Mouse (Mus musculus): ENCODE results near the gene Elovl6. TPM values are rescaled to one million over a fixed set of nuclear protein-coding genes. Genes with fewer than 3 reads are reported as not detected.
A peak's percentile ranks its signal among the peaks of the same experiment; 100 is the strongest.

The Elovl6 gene
- total and polyA plus RNA-seq, 2 experiments from 2014 or later: 44.3 to 46.6 TPM

DNA sequence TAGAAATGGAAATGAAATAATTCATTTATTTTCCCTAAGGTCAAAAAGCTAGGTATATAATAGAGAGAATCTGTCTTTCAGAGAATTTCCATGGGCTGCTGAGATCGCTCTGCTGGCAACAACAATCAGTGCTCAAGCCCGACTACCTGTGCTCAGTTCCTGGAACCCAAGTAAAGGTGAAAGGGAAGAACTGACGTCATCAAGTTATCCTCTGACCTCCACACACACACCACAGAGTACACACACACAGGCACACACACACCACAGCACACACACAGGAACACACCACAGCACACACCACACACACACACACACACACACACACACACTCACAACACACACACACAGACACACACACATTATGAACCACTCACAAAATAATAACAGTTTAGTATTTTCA is 5.1 kb upstream of the Elovl6 start:
- Histone ChIP-seq H3K36me3 (ENCODE audit: insufficient read depth, low read length) (no peaks in the 10 kb centered on the region), H3K4me2 (ENCODE audit: low read depth, low read length, poor library complexity, severe bottlenecking) (no peak overlapping the region), H3K4me1 (ENCODE audit: insufficient read depth, low read length) (no peaks in the 10 kb centered on the region), H3K9ac (replicated peaks; ENCODE audit: low read length, poor library complexity, severe bottlenecking) (no peak overlapping the region), H3K27me3 (ENCODE audit: insufficient read depth, low read length) (no peaks in the 10 kb centered on the region), H3K27ac (ENCODE audit: low read depth, low read length) (no peak overlapping the region), H3K4me3 (ENCODE audit: low read depth, low read length) (no peak overlapping the region), H3K9me3 (ENCODE audit: low read length) (no peaks in the 10 kb centered on the region)
- DNase-seq (ENCODE audit: low spot score): no peak
- 91% methylated on average over 3 of the region's 3 CpGs for WGBS
- no peak for TF ChIP-seq CTCF (IDR thresholded peaks at IDR 0.05)
- no peak for ATAC-seq (ENCODE audit: low FRiP score)

DNA sequence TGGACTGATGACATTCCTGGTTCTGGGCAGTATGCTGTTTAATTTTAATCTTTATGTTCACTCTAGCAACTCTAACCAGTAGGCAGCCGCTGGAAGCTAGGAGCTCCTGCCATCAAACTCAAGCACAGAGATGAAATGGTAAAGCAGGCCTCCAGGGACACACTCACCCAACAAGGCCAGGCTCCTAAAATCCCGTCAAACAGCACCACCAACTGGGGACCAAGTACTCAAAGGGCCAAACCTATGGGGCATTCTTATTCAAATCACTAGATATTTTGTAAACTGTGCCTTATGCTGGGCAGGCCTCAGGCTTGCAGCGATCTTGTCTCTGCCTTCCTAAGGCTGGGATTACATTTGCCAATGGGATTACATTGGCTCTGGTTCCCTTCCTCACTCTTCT is 2.8 kb upstream of the Elovl6 start:
- DNase-seq (ENCODE audit: low spot score) (no peak), ATAC-seq (ENCODE audit: low FRiP score) (no peak)
- Histone ChIP-seq H3K27ac (ENCODE audit: low read depth, low read length) (no peak overlapping the region), H3K9me3 (ENCODE audit: low read length) (no peaks in the 10 kb centered on the region), H3K27me3 (ENCODE audit: insufficient read depth, low read length) (no peaks in the 10 kb centered on the region), H3K4me3 (ENCODE audit: low read depth, low read length) (no peak overlapping the region), H3K4me2 (ENCODE audit: low read depth, low read length, poor library complexity, severe bottlenecking) (no peak overlapping the region), H3K36me3 (ENCODE audit: insufficient read depth, low read length) (no peaks in the 10 kb centered on the region), H3K9ac (replicated peaks; ENCODE audit: low read length, poor library complexity, severe bottlenecking) (no peak overlapping the region), H3K4me1 (ENCODE audit: insufficient read depth, low read length) (no peaks in the 10 kb centered on the region)
- TF ChIP-seq CTCF (IDR thresholded peaks at IDR 0.05): 0 out of 2 replicates have a peak, but pooled peaks have one; percentile 14
- 45% methylated on average over 3 of the region's 3 CpGs for WGBS

GRCm38 (mm10) chr3:129530461-129530860 is 1.7 kb upstream of the Elovl6 start:
- DNase-seq (ENCODE audit: low spot score): no peak
- Histone ChIP-seq H3K36me3 (ENCODE audit: insufficient read depth, low read length) (no peaks in the 10 kb centered on the region), H3K4me3 (ENCODE audit: low read depth, low read length) (no peak overlapping the region), H3K9ac (replicated peaks; ENCODE audit: low read length, poor library complexity, severe bottlenecking) (no peak overlapping the region), H3K4me2 (ENCODE audit: low read depth, low read length, poor library complexity, severe bottlenecking) (no peak overlapping the region), H3K9me3 (ENCODE audit: low read length) (no peaks in the 10 kb centered on the region), H3K27ac (ENCODE audit: low read depth, low read length) (no peak overlapping the region), H3K4me1 (ENCODE audit: insufficient read depth, low read length) (peaks cover 2% of the 10 kb centered on the region; the same call in 1 of the 2 replicates), H3K27me3 (ENCODE audit: insufficient read depth, low read length) (no peaks in the 10 kb centered on the region)
- WGBS: 96% methylated on average over 6 of the region's 6 CpGs
- ATAC-seq (ENCODE audit: low FRiP score): no peak
- no peak for TF ChIP-seq CTCF (IDR thresholded peaks at IDR 0.05)

- ATAC-seq (ENCODE audit: low FRiP score) (peak; percentile 19; the same call in 1 of the 2 replicates), DNase-seq (ENCODE audit: low spot score) (peak; percentile 66)
- Histone ChIP-seq H3K27ac (ENCODE audit: low read depth, low read length) (peak overlapping the region; percentile 91), H3K9me3 (ENCODE audit: low read length) (no peaks in the 10 kb centered on the region), H3K9ac (replicated peaks; ENCODE audit: low read length, poor library complexity, severe bottlenecking) (peak overlapping the region; percentile 98), H3K4me2 (ENCODE audit: low read depth, low read length, poor library complexity, severe bottlenecking) (peak overlapping the region; percentile 77), H3K27me3 (ENCODE audit: insufficient read depth, low read length) (no peaks in the 10 kb centered on the region), H3K4me3 (ENCODE audit: low read depth, low read length) (peak overlapping the region; percentile 91), H3K4me1 (ENCODE audit: insufficient read depth, low read length) (peaks cover 3% of the 10 kb centered on the region; the same call in 1 of the 2 replicates), H3K36me3 (ENCODE audit: insufficient read depth, low read length) (no peaks in the 10 kb centered on the region)
- no peak for TF ChIP-seq CTCF (IDR thresholded peaks at IDR 0.05)
- WGBS: under 1% methylated on average over 38 of the region's 40 CpGs
Measured at GRCm38 (mm10) chr3:129532865-129533742, 949 bp downstream of the Elovl6 start.

DNA sequence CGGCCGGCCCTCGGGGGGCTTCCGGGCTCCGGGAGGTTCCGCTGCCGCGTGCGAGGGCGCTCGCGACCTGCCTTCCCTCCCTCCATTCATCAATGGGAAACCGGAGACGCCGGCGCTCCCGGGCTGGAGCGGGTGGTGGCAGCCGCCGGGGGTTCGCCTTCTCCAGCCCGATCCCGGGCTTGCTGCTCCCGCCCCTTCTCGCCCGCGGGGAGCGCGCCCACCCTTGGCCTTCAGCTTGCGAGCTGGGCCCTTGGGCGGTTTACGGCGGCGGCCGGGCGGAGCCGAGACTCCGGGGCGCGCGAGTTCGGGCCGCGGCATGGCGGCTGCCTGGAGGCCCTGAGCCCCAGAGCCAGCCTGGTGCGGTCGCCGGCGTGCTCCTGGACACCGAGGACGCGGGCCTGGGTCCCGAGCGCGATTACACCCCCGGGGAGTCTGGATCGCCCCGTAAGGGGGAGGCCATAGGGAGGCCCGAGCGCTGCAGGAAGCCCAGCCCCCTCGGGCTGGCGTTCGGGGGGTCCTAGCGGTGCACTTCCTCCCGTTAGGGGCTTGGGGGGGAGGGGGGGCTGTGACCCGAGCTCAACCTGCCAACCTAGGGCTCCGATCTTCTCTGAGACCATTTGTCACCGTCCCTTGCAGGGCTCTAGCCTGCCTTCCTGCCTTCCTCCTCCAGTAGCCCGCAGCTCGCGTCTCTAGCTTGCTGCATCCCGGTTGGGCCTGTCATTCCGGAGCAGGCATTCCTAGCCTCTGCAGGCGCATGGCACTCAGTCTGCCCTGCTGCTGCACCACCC is 1.8 kb downstream of the Elovl6 start:
- Histone ChIP-seq H3K9ac (replicated peaks; ENCODE audit: low read length, poor library complexity, severe bottlenecking) (peak overlapping the region; percentile 98), H3K27me3 (ENCODE audit: insufficient read depth, low read length) (no peaks in the 10 kb centered on the region), H3K36me3 (ENCODE audit: insufficient read depth, low read length) (no peaks in the 10 kb centered on the region), H3K27ac (ENCODE audit: low read depth, low read length) (peak overlapping the region; percentile 91), H3K4me3 (ENCODE audit: low read depth, low read length) (peak overlapping the region; percentile 91), H3K4me2 (ENCODE audit: low read depth, low read length, poor library complexity, severe bottlenecking) (peak overlapping the region; percentile 77), H3K4me1 (ENCODE audit: insufficient read depth, low read length) (peaks cover 3% of the 10 kb centered on the region; the same call in 1 of the 2 replicates), H3K9me3 (ENCODE audit: low read length) (no peaks in the 10 kb centered on the region)
- ATAC-seq (ENCODE audit: low FRiP score): peak; percentile 28
- TF ChIP-seq CTCF (IDR thresholded peaks at IDR 0.05): no peak
- under 1% methylated on average over 42 of the region's 74 CpGs for WGBS
- peak; percentile 58 for DNase-seq (ENCODE audit: low spot score)

Data from midbrain, postnatal 0 days (tissue).